Mouse (Mus musculus) stomach, embryonic 16.5 days (tissue): ENCODE measurements around the gene Nyap1. TPM values are rescaled to one million over a fixed set of nuclear protein-coding genes. Genes with fewer than 3 reads are reported as not detected.
"Not testable (repeated sequence)": the region's sequence is repeated elsewhere in the genome, so short reads cannot be mapped to it uniquely, and the experiment has no call there.

Experiments used
- ATAC-seq: fragments of 200-750 bp; cut with Nextera tagmentation; 2 replicates; pipeline ENCODE4 v1.8.0; 2017; ENCODE audit warnings: moderate number of reproducible peaks, moderate TSS enrichment; ENCODE audit not compliant: insufficient read depth, low FRiP score
- H3K27ac ChIP-seq: fragments of 300-500 bp; sonication (generic); 2 replicates; pipeline ENCODE4 v1.5.1; 2014; ENCODE audit warnings: low read length
- H3K27me3 ChIP-seq: fragments of 300-500 bp; sonication (generic); 2 replicates; pipeline ENCODE4 v1.6.1; 2014; ENCODE audit warnings: low read length, control low read depth, mixed read lengths; ENCODE audit not compliant: control insufficient read depth, insufficient read depth
- H3K36me3 ChIP-seq: fragments of 300-500 bp; sonication (generic); 2 replicates; pipeline ENCODE4 v1.6.1; 2014; ENCODE audit warnings: low read length; ENCODE audit not compliant: control insufficient read depth, insufficient read depth
- H3K4me1 ChIP-seq: fragments of 300-500 bp; sonication (generic); 2 replicates; pipeline ENCODE4 v1.6.1; 2014; ENCODE audit warnings: low read length, control low read depth, mixed read lengths; ENCODE audit not compliant: control insufficient read depth, insufficient read depth
- H3K4me2 ChIP-seq: fragments of 300-500 bp; sonication (generic); 2 replicates; pipeline ENCODE4 v1.6.1; 2014; ENCODE audit warnings: low read depth, low read length, mixed read lengths
- H3K4me3 ChIP-seq: fragments of 300-500 bp; sonication (generic); replicated peaks from 2 replicates; pipeline ENCODE4 v1.5.1; 2014; ENCODE audit warnings: mild to moderate bottlenecking, low read length
- H3K9ac ChIP-seq: fragments of 300-500 bp; sonication (generic); 2 replicates; pipeline ENCODE4 v1.6.1; 2014; ENCODE audit warnings: low read length
- H3K9me3 ChIP-seq: fragments of 300-500 bp; sonication (generic); replicated peaks from 2 replicates; pipeline ENCODE4 v1.6.1; 2016; ENCODE audit warnings: low read length, control low read depth; ENCODE audit not compliant: control insufficient read depth
- WGBS: fragments of 180-500 bp; shearing (Covaris S2); extraction: QIAGEN DNeasy Blood & Tissue Kit; methylation state at CpG from one replicate; pipeline ENCODE4 v1.1.7; 2014; 5-methylcytosine and 5-hydroxymethylcytosine counted together
- polyA plus RNA-seq: library from polyadenylated mRNA; unstranded; fragments of >200 nt; fragmentation: Nextera tagmentation; extraction: Ambion mirVana; gene quantifications from 2 replicates; pipeline ENCODE4 v1.2.1, GENCODE M21; 2015

Gene Nyap1
- polyA plus RNA-seq, 1 experiment from 2014 or later, result 2.7 TPM

DNA sequence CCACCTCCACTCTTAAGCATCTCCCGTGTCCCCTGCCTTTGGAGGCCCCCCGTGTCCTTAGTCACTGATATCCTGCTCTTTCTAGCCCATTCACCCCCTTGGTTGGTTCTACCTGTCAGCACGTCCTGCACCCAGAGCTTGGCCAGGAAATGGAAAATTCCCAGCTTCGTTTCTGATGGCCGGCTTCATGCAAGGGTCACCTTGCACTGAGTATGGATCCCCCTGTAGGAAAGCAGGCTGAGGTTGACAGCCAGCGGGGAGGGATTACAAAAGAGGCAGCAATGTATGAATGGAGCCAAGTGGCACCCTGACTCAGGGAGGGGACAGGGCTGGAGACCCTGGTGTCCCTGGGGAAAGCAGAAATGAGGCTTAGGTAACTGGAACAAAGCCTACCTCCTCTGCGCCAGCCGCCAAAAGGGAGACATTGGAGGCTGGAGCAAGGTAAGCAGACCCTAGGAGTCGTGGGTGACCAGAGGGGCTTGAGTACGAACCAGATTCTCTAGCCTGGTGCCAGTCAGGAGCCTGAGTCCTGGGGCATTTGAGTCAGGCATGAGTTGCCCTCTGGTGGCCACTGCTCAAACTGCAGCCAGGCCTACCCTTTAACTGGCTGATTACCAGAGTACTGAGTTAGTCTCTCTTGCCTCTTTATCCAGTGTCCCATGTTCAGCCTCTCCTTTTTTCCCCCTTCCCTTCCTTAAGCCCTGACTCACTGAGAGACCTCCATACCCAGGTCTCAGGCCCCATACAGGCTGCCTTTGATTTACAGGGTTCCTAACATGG lies 15.7 kb upstream of the Nyap1 start:
- Histone ChIP-seq H3K27ac (no peak overlapping the region), H3K4me2 (no peak overlapping the region), H3K27me3 (no peaks in the 10 kb centered on the region), H3K36me3 (peaks cover 17% of the 10 kb centered on the region; the same call in 1 of the 2 replicates), H3K9ac (no peak overlapping the region), H3K4me3 (no peak overlapping the region), H3K4me1 (peaks cover 14% of the 10 kb centered on the region), H3K9me3 (no peaks in the 10 kb centered on the region)
- ATAC-seq, result 0 out of 2 replicates have a peak, but pooled peaks have one; percentile 15
- 47% methylated on average over 10 of the region's 10 CpGs for WGBS

DNA sequence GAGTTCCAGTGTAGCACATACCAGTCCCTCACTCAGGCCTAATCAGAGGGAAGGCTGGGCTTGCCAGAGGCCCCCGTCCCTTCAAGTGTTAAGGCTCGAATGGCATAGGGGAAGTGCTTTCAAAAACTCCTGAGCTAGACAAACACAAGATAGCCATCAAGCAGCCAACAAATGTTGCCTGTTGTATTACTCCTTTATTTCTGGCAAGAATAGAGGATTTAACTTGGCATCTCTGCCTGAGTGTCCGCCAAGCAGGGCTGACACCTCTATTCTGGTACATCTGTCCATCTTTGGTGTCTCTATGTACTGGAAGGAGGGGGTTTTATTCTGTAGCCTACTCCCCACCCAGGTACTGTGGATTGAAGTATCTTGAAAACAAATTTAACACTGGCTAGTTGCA lies 14.7 kb upstream of the Nyap1 start:
- no peak overlapping the region for H3K27ac ChIP-seq
- H3K27me3 ChIP-seq, result no peaks in the 10 kb centered on the region
- H3K9ac ChIP-seq, result no peak overlapping the region
- H3K4me3 ChIP-seq, result no peak overlapping the region
- peaks cover 26% of the 10 kb centered on the region; the same call in 1 of the 2 replicates for H3K36me3 ChIP-seq
- no peak for ATAC-seq
- peaks cover 14% of the 10 kb centered on the region for H3K4me1 ChIP-seq
- 69% methylated on average over 3 of the region's 3 CpGs for WGBS
- no peaks in the 10 kb centered on the region for H3K9me3 ChIP-seq
- no peak overlapping the region for H3K4me2 ChIP-seq

DNA sequence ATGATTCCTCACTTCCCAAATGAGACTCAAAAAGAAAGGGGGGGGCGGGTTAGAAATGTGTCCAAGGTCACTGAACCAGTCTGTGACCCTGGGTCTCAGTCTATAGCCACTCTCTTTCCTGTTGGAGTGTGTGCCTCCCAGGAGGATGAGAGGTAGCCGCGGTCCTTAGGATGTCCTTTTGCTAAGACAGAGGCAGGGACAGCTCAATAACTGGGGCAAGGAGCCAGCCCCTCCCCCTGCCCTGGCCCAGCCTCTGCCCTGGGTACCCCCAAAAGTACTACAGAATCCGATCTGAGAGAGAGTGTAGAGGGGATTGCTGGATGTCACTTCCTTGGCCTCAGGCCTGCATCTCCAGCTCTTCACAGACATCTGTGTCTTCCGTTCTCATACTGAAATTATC lies 14.0 kb upstream of the Nyap1 start:
- H3K9ac ChIP-seq, result no peak overlapping the region
- WGBS, result 85% methylated on average over 5 of the region's 5 CpGs
- peaks cover 27% of the 10 kb centered on the region; the same call in 1 of the 2 replicates for H3K36me3 ChIP-seq
- no peak for ATAC-seq
- no peak overlapping the region for H3K4me2 ChIP-seq
- H3K27me3 ChIP-seq, result no peaks in the 10 kb centered on the region
- H3K9me3 ChIP-seq, result no peaks in the 10 kb centered on the region
- peak overlapping the region; percentile 15; the same call in 1 of the 2 replicates for H3K27ac ChIP-seq
- no peak overlapping the region for H3K4me3 ChIP-seq
- peaks cover 14% of the 10 kb centered on the region for H3K4me1 ChIP-seq

DNA sequence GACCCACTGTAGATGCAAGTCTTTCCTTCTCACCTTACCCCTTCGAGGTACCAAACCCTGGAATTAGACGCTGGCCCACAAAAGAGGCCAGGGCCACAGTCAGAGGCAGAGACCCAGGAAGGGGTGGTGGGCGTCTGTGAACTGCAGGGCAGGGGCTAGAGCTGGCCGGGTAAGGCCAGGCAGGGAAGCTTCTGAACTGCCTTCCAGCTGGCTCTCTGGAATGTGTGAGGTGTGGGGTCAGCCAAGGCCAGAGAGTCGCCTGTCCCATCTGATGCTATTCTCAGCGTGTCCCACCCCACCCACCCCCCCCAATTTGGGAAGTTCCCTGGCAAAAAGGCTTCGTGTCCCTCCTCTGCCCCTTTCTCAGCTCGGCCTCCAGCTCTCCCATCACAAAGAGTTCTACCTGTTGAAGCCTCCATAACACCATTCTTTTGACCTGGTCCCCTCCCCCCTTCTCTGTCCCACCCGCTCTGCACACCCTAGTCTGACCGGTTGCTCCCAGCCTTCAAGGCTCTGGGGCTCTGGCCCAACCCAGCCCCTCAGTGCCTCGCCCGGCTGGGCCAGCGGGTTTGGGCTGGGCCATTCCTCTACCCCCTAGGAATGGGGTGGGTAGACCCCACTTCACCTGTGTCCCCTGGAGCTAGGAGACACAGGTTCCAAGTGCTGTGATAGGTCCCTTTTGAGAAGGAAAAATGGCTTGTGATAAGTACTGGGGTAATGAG lies 11.9 kb upstream of the Nyap1 start:
- 0 out of 2 replicates have a peak overlapping the region, but pooled peaks have one; percentile 11 for H3K9ac ChIP-seq
- H3K4me1 ChIP-seq, result peaks cover 23% of the 10 kb centered on the region
- no peaks in the 10 kb centered on the region for H3K27me3 ChIP-seq
- H3K27ac ChIP-seq, result no peak overlapping the region
- H3K4me3 ChIP-seq, result no peak overlapping the region
- H3K36me3 ChIP-seq, result peaks cover 16% of the 10 kb centered on the region; the same call in 1 of the 2 replicates
- ATAC-seq, result no peak; the same call in 1 of the 2 replicates
- no peaks in the 10 kb centered on the region for H3K9me3 ChIP-seq
- no peak overlapping the region for H3K4me2 ChIP-seq
- 60% methylated on average over 13 of the region's 13 CpGs for WGBS

DNA sequence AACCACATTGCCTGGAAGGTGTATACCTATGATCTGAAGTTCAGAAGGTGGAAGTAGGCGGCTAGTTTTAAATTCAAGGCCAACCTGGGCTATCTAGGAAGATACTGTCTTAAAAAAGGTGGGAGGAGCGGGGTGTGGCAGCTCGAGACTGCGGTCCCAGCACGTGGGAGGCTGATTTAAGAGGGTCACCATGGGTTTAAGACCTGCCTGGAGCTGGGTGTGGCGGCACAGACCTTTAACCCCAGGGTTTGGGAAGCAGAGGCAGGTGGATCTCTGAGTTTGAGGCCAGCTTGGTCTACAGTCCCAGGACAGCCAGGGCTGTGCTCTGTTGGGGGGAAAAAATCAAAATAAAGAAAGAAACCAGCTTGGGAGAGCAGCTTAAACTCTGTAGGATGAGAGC lies 10.6 kb upstream of the Nyap1 start:
- Histone ChIP-seq H3K4me1 (peaks cover 28% of the 10 kb centered on the region), H3K27me3 (no peaks in the 10 kb centered on the region), H3K9me3 (no peaks in the 10 kb centered on the region), H3K4me2 (no peak overlapping the region), H3K27ac (no peak overlapping the region), H3K4me3 (no peak overlapping the region), H3K36me3 (peaks cover 12% of the 10 kb centered on the region; the same call in 1 of the 2 replicates), H3K9ac (no peak overlapping the region)
- 86% methylated on average over 6 of the region's 6 CpGs for WGBS
- ATAC-seq, result no peak

DNA sequence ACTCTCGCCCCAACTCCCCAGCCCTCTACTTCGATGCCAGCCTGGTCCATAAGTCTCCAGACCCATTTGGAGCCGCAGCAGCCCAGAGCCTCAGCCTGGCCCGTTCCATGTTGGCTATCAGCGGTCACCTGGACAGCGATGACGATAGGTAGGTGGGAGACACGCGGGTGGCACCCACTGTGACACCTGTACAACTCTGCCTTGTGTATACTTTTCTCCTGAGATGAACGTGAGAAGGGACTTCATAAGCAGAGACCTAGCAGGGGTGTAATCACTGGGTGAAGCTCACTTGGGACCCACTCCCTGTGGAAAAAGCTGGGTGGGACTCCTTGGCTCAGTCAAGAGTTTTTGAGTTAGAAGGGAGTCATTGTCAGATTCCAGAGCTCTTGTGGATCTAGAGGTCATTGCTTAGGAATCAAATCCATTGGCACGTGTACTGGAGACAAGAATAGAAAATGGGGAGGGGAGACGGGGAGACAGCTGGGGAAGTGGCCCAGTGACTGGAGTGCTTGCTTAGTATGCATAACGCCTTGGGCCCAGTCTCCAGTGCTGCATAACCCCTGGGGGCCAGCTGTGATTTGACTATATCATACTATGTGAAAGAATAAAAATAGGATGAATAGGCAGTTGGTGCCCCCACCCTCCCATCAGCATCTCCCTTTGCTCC lies 9.9 kb upstream of the Nyap1 start:
- H3K27ac ChIP-seq, result no peak overlapping the region
- no peak overlapping the region for H3K4me2 ChIP-seq
- H3K9me3 ChIP-seq, result no peaks in the 10 kb centered on the region
- H3K9ac ChIP-seq, result no peak overlapping the region
- no peak overlapping the region for H3K4me3 ChIP-seq
- peaks cover 26% of the 10 kb centered on the region for H3K4me1 ChIP-seq
- peaks cover 12% of the 10 kb centered on the region; the same call in 1 of the 2 replicates for H3K36me3 ChIP-seq
- WGBS, result 90% methylated on average over 13 of the region's 13 CpGs
- ATAC-seq, result no peak
- no peaks in the 10 kb centered on the region for H3K27me3 ChIP-seq

DNA sequence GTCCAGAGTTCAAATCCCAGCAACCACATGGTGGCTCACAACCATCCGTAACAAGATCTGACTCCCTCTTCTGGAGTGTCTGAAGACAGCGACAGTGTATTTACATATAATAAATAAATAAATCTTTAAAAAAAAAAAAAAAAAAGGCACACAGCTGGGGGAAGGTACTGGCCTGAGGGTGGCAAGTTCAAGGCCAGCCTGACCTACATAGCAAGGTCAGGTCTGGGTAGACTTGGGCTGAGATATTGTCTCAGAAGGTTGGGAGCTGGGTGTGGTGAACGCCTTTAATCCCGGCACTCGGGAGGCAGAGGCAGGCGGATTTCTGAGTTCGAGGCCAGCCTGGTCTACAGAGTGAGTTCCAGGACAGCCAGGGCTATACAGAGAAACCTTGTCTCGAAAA lies 8.8 kb upstream of the Nyap1 start:
- not testable (repeated sequence) for H3K4me3 ChIP-seq, H3K27me3 ChIP-seq, H3K27ac ChIP-seq, H3K9me3 ChIP-seq, H3K4me2 ChIP-seq, ATAC-seq, H3K9ac ChIP-seq
- Histone ChIP-seq H3K36me3 (peaks cover 12% of the 10 kb centered on the region; the same call in 1 of the 2 replicates), H3K4me1 (peaks cover 21% of the 10 kb centered on the region)
- 87% methylated on average over 7 of the region's 8 CpGs for WGBS

DNA sequence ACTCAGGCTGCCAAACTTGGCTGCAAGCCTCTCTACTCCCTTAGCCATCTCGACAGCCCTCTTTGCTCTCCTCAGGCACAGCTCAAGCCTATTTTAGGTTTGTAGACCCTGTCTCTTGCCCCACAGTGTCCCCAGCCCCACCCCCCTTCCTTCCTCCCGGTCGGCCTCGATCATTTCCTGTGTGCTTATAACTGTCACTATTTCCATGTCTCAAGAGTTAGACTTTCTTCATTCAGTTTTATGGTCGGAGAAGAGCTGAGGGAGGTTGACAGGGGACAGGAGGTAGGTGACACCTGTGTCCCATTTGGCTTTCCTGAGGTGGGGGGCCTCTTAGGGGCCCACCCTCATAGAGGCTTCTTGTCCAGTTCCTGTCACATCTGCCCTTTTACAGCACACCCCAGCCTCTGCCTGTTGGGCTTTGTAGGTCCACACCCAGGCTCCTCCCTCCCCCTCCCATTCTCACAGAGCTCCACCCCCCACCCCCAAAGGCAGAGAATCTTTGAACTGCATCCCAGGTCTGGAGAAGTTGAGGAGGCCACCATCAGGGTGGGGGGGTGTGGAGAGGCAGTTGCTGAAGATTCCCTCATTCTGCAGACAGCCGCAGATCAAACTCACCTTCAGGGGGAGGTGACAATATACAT lies 7.9 kb upstream of the Nyap1 start:
- peak overlapping the region; percentile 98 for H3K4me2 ChIP-seq
- H3K9ac ChIP-seq, result peak overlapping the region; percentile 96
- H3K27ac ChIP-seq, result peak overlapping the region; percentile 99
- H3K36me3 ChIP-seq, result peaks cover 12% of the 10 kb centered on the region; the same call in 1 of the 2 replicates
- H3K27me3 ChIP-seq, result no peaks in the 10 kb centered on the region
- H3K4me3 ChIP-seq, result peak overlapping the region; percentile 88
- WGBS, result 35% methylated on average over 6 of the region's 6 CpGs
- H3K9me3 ChIP-seq, result no peaks in the 10 kb centered on the region
- ATAC-seq, result no peak
- peaks cover 21% of the 10 kb centered on the region for H3K4me1 ChIP-seq
